Mouse (Mus musculus) ES-CJ7 (cell line): ENCODE data around the gene Ip6k1.

ENCODE experiments used
- DNase-seq: peaks from one replicate; pipeline ENCODE4 v3.0.0; 2011; ENCODE audit warnings: low read depth, low spot score

Ip6k1 gene

DNA sequence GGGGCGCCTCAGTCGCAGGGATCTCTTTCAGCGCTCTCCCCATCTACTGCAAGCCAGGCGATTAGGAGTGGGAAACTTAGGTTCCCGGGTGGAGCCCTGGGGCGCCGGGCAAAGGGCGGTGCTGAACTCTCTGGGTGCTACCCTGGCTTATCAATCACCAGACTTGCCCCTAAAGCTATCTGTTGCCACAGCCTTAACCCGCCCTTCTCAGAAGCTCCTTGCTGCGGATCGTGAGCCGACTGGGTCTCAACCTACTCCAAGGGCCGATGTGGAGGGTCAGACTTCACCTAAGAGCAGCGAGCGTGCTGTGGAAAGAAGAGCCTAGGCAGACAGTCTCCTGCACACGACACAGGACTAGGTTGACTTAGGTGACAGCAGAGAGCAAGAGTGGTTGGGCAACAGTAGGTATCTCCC, 92.7 kb downstream of the Ip6k1 start:
- DNase-seq, result no peak

DNA sequence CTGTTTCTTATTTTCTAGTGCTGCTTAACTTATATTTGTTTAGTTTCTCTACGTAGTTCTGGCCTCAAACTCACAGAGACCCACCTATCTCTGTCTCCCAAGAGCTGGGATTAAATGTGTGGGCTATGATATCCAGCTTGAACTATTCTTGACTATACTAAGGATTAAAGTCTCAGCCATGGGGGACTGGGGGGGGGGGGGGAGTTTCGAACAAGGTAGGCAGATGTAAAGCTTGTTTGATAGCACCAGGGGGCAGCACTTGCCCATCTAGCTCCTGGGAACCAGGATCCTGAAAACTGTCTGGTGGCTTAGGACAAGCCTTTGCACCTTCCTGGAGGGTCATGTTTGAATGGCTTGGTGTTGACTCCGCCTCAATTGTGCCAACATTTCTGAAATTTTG, 93.2 kb downstream of the Ip6k1 start:
- DNase-seq, result peak; percentile 78

DNA sequence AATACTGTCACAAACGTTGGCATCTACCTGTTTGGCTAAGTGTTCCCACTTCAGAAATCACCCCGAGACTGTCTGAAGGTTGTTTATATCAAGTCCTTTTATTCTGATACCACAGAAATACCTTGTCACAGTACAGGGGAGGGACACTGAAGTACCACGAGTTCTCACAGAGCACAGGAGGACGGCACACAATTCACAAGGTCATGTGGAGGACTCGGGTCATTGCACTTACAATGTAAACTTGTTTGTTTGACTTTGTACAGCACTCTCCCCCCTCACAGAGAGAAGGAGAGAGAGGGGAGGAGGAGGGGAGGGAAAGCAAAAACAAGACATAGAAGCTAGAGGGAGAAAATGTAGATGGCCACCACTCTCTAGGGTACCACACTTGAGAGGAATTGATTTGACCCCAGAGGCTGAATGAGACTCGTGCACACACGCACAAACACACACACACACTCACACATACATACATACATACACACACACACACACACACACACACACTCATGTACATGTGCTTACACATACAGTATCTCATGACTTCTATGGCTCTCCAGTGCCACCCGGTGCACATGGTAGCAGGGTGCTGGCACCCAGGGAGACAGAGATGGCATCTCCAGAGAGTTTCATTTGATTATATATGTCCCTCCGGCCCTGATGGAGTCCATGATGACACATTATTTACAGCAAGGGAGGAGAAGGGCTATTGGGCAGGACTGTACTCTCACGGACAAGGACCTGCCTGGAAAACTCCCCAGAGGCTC, 93.8 kb downstream of the Ip6k1 start:
- DNase-seq, result no peak
